Mouse (Mus musculus) left cerebral cortex, postnatal 36 days (tissue): ENCODE data around the gene Dhx8. TPM values are rescaled to one million over a fixed set of nuclear protein-coding genes. Genes with fewer than 3 reads are reported as not detected.

Experiments
- DNase-seq, 2 experiments: peaks; one replicate each; pipeline ENCODE4 v3.0.0; 2021 to 2022; ENCODE audit warnings: low spot score in 2 of 2, mixed read lengths in 1 of 2
- intact Hi-C: fragments of 180-260 bp; cut with DNase I; formaldehyde crosslinking; loops from one replicate; pipeline ENCODE4 v1.15.1; 2025
- total RNA-seq, 2 experiments: library from RNA; stranded (reverse); gene quantifications; 2 replicates each; pipeline ENCODE4 v1.2.3; 2021

The Dhx8 gene
- total RNA-seq, 2 experiments from 2014 or later, result 34.1 to 37.4 TPM

DNA sequence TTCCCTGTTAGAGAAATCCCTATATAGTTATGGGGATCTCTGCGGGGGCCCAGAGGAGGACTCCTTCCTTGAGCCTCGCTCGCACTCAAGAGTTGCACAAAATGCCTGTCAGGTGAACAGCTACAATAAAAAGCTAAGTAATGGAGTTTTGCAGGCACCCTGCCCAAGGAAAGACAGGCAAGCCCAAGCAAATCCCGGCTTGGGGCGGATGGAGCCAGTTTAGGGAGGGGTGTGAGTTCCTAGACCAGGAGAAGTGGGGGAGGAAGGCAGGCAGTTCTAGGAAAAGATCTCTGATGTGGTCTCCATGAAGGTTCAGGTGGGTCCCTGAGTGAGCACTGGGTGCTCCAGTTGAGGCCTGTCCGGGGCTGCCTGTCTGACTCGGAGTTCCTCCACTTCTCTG, 53.9 kb downstream of the Dhx8 start:
- no peak for DNase-seq
- intact Hi-C loops, result no loop called here

DNA sequence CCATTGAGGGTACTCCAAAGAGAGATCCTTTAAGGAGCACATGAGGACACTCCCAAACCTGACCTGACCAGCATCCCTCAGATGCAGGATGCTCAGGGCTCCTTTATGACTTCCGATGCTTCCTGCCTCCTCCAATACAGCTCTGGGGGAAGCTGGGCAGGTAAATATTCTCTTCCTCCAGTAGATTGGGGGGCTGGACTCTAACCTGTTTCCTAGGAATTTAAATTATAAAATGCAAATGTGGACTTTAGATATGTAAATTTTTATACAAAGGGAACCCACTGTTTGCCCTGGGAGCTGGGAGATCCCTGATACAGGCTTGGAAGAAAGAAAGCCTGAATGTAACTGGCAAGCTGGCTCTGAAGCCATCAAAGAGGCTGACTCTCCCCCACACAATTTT, 54.7 kb downstream of the Dhx8 start:
- intact Hi-C loops, result no loop called here
- DNase-seq, result no peak

DNA sequence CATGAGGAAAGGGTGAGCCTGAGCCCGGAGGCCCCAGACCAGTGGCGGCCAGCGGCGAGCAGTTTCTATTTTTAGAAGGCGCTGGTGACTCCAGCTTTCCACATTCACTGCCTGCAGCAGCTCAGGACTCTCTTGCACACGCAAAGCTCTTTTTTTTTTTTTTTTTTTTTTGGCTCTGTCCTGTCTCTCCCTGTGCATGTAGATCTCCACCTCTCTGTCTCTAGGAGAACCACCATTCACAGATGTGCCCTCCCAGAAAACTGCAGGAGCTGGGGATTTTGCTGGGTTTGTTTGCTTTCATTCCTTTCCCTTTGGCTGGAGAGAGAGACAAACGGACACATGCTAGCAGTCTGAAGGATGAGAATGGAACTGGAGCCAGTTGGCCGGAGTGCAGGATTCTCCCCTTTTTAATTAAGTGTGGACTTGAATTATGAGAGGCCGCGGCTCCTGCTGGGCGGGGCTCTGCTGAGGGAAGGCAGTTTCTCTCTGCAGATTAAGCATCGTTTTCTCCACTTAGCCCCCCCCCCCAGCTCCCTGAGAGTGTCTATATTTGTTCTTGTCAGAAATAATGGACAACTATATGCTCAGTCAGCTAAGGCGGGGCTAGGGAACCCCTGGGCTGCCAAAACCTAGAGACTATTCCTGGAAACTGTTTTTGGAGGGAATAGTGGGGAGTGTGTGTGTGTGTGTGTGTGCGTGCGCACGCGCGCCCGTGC, 58.2 kb downstream of the Dhx8 start:
- intact Hi-C loops, result no loop called here
- DNase-seq, result no peak

DNA sequence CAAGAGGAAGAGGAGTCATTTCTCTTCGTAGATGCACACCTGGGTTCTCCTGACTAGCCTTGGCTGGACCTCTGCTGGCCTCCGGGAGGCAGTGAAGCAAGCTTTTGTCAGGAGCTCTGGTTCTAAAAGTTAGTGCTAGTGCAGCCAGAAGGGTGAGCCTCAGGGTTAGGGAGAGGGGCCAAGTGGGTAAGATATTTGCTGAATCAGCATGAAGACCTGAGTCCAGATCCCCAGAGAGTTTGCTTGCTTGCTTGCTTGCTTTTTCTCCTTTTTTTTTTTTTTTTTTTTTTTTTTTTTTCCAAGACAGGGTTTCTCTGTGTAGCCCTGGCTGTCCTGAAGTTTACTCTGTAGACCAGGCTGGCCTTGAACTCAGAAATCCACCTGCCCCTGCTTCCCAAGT, 64.6 kb downstream of the Dhx8 start:
- intact Hi-C loops, result no loop called here
- DNase-seq, result no peak

DNA sequence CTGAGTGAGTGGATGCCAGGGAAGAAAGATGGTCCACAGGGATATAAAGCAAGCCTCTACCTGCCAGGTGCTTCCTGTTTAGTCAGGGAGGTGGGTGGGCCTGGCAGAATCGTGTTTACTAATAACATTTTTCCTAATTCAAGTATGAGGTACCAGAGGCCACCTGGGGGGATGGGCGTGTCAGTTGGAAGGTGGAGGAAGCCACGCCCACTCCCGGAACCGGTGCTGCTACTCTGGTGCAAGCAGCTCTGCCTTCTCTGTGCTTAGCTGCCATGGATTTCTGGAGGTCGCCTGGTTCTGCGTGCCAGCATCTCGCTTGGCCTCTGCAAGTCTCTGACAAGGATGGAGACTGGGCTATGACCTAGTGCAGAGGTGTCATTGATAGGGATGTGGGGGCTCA, 65.4 kb downstream of the Dhx8 start:
- no peak for DNase-seq

DNA sequence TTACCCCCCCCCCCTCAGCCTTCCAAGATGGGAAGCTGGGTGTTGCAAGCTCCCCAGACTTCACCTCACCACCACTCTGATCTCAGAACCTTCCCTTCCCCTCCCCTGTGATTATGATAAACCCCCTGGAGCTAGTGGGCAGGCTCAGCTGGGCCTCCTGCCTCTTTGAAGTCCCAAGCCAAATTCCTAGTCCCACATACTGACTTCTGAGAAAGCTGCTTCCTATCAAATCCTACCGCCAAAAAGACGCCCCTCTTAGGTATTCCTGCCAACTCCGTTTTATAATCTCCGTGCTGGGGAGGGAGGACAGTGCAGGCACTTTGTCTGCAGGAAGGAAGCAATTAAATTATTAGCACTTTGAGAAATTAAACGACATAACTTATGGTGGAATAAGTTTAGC, 68.7 kb downstream of the Dhx8 start:
- DNase-seq, result no peak
- intact Hi-C loops, result no loop called here

More for the DNA sequence above, 65.4 kb downstream of the Dhx8 start:
- intact Hi-C loops, result no loop called here

DNA sequence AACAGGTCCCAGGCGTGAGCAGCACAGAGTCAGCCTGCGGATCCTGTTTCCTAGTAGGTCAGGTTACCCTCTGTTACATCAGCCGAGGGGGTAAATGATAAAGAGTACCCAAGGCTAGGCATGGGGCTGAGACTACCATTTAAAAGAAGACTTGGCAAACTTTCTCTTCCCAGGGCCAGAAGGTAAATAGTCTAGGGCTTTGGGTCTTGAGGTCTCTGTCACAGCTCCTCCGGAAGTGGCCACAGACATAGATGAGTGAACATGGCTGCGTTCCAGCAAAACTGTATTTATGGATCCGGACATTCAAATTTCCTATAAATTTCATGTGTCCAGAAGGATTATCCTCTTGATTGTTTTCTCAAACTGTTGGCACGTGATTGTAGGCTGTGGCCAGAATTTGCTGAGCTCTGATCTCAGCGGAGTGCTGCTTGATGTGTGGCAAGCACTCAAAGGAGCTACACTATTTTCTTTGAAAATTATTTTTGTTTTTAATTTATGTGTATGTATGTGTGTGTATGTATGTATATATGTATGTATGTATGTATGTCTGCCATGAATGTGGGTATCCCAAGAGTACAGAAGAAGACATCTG, 72.5 kb downstream of the Dhx8 start:
- intact Hi-C loops, result no loop called here
- no peak for DNase-seq

DNA sequence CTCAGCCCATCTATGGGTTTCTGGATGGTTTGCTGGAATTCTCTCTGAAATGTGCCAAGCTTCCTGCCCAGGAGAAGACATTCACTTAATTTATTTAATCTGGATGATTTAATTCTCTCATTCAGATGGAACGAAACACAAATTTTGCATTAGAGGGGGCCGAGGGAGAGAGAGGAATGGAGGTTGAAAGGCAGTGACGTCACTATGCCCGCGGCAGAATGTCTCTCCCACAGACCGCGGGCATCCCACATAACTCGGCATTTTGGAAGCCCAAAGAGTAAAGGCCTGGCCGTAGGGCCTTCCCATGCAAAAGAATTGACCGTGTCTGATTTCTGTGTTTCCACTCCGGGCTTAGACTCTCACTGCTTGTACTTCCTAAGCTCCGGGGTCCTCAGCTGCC, 74.0 kb downstream of the Dhx8 start:
- DNase-seq, result no peak
- intact Hi-C loops, result no loop called here

DNA sequence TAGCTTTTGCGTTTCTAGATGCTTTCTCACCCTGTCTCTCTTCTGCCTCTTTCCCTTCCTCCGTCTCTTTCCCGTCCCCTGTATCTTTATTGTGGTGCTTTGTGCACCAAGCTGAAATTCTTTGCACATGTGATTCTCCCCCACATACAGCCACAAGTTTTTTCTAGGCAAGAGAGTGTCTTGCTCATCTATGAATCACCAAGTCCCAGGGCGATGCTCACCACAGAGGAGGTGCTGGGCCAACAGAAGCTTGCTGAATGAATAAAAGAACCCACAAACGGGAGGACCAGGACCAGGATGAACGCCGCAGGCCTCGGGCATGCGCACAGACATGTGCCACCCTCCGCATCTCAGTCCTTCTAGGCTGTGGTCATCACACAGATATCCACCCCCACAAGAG, 74.5 kb downstream of the Dhx8 start:
- DNase-seq, result peak in 1 of 2 experiments; percentile 23
- intact Hi-C loops, result no loop called here

DNA sequence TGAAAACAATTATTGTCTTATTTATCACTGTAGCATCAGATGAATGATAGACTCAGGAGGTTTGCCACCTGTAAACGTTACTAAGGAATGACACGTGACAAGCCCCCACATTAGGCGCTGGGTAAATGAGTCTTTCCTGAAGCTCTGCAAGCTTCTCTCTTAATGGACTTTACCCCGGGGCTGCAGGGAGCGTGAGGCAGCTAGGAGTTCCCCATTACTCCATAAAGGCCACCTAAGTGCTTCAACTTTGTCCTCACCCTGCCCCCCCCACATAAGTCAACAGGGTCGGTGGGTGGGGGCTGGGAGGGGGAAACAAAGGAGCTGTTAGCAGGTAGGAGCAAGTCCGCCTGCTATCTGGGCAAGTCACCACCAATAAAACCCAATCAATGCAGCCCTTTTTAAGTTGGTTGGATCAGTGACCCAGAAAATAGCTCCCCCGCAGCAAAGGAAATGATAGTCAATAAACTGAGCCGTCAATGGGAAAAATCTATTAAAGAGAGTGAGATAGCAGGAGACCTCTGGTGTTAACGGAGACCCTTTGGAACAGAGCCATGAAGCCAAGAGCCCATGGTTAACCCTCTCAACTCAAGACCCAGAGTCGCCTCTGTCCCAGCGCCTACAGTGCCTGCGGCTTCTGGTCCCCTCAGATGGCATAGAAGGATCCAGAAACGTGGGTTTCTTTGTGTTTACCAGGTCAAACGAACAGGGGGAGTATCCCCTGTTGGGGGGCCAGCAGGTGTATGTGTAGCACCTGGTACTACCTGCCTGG, 76.5 kb downstream of the Dhx8 start:
- DNase-seq, result no peak
- intact Hi-C loops, result no loop called here

DNA sequence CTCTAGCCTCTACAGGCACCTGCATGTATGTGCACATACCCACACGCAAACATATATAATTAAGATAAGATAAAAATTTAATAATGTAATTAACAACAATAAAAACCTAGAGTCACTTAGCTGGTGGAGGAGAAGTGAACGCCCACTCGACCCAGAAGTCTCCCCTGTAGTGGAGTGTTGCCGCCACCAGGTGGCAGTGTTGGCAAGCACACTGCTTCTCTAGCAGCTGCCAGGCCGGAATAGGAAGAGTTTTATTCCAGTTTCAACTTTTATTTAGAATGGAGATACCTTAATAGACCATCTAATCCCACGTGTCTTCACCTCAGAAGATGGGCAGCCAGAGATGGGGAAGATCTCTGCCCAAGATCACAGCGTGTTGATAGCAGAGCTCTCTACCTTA, 80.5 kb downstream of the Dhx8 start:
- peak; percentile 81 to 83 for DNase-seq

DNA sequence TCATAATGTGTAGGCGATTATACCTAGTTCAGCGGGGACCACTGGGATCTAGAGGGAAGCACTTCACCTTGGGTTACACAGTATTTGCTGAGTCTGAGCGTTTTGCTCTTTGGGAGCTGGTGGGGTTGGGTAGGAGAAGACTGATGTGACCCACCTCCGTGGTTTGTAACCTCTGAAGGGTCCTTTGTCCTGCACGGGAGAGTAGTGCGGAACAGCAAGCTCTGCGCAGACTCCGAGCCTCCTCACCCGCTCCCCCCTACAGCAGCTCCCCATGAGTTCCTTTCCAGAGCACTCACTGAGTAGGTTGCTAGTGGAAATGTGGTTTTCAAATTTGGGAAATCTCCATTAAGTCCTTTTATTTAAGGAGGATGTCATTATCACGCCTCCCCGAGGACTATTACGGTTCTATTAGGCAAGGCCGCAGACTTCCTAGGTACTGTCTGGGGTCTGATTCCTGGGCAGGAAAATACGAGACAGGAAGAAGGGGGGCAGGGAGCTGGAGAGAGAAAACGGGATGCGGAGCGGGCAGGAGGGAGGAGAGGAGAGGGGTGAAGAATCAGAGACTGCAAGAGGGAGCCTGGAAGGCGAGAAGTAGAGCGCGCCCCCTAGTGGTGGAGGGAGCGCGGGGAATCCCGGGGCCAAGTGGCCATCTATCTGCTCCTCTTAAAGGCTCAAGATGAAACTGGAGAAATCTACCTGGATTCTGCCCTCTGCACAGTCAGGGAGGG, 81.8 kb downstream of the Dhx8 start:
- DNase-seq, result peak; percentile 63 to 74
- intact Hi-C loops, result loop anchor here (1.0 to 5.0 kb wide), 3 partner anchors 52 to 153 kb away; partner anchors contain the start of gene Sost

More for the DNA sequence above, 80.5 kb downstream of the Dhx8 start:
- intact Hi-C loops, result loop anchor here (1.0 to 5.0 kb wide), 3 partner anchors 51 to 154 kb away; partner anchors contain the start of gene Sost

DNA sequence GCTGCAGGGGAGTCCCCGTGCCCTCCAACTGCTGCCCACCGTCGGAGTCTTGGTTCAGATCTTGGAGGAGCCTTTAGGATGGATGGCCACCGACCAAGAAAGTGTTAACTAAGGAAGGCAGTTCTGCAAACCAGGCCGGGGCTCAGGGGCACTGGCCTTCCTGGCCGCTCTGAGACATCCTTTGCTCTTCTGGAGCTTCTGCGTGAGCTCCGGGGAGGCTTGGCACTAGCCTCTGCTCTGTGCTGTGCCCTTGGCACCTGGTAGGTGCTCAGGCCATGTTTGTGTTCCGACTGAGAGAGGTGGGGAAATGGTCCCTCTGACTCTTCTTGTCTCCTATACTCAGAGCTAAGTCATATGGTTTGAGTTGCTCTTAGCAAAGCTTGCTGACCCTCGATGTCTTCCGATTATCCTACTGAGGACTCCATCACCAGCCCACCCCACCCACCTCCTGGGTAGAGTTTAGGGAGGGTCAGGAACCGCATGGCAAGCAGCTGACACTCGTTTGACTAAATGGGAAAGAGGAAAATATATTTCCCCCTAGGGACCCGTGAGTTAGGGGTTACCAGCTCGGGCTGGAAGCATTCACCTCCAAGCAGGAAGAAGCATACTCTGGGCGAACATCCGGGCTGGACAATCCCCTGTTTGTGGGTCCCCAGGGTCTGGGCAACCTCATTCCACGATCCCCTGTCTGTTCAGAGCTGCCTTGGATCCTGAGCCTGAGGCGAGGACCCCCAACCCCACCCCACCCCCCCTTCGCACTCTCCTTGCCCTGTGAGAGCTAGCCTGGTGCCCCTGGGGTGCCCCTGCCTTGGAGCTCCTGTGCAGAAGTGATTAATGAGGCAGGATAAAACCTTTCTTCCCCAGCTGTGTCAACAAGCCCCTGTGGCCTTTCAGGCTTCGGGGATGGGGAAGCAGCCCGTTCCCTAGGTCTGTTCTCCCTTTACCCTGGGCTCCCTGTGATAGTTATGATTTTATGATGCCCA, 82.7 kb downstream of the Dhx8 start:
- DNase-seq, result no peak
- intact Hi-C loops, result no loop called here

Other genes with a start within 250 kb of the Dhx8 start
- gene Brca1, start 181.0 kb upstream of the Dhx8 start, total RNA-seq, result 1 to 10 TPM in 1 of 2 experiments, under 1 TPM in 1; 0.96 to 1.0 TPM
- 100 to 1,000 TPM; 131 to 145 TPM for gene Nbr1, start 180.8 kb upstream of the Dhx8 start, total RNA-seq
- 1 to 10 TPM; 1.2 to 1.6 TPM for gene Tmem106a, start 150.7 kb upstream of the Dhx8 start, total RNA-seq
- gene Gm11634, start 133.7 kb upstream of the Dhx8 start, total RNA-seq, result not detected
- 1 to 10 TPM; 6.0 to 6.5 TPM for gene Rdm1, start 105.7 kb upstream of the Dhx8 start, total RNA-seq
- gene Arl4d, start 67.4 kb upstream of the Dhx8 start, total RNA-seq, result 10 to 100 TPM; 18.3 to 38.8 TPM
- gene Etv4, start 52.5 kb downstream of the Dhx8 start, total RNA-seq, result 10 to 100 TPM; 13.9 to 20.3 TPM
- under 1 TPM; 0.34 to 0.49 TPM for gene Meox1, start 161.5 kb downstream of the Dhx8 start, total RNA-seq
- gene Sost, start 234.1 kb downstream of the Dhx8 start, total RNA-seq, result under 1 TPM in 1 of 2 experiments, not detected in 1; 0.15 TPM